Mouse (Mus musculus) G1E (cell line): ENCODE data around the gene Lrrc49. TPM values are rescaled to one million over a fixed set of nuclear protein-coding genes. Genes with fewer than 3 reads are reported as not detected.

Source experiments
- ATAC-seq: 2 replicates; pipeline ENCODE4 v1.8.0; 2016; ENCODE audit warnings: mild to moderate bottlenecking; ENCODE audit not compliant: insufficient number of reproducible peaks, poor library complexity, low FRiP score, severe bottlenecking; ENCODE audit errors: extremely low read depth
- DNase-seq: peaks from one replicate; pipeline ENCODE4 v3.0.0; 2012; ENCODE audit warnings: low spot score
- H3K27me3 ChIP-seq: 2 replicates; pipeline ENCODE4 v1.6.1; 2012; ENCODE audit warnings: mild to moderate bottlenecking, low read length, inconsistent platforms; ENCODE audit not compliant: insufficient read depth
- H3K36me3 ChIP-seq: replicated peaks from 2 replicates; pipeline ENCODE3; 2012; ENCODE audit warnings: mild to moderate bottlenecking, inconsistent platforms
- H3K4me1 ChIP-seq: 2 replicates; pipeline ENCODE4 v1.6.1; 2012; ENCODE audit warnings: low read depth, low read length, inconsistent platforms, mixed read lengths; ENCODE audit not compliant: insufficient read depth
- H3K4me3 ChIP-seq: 2 replicates; pipeline ENCODE4 v1.5.1; 2012; ENCODE audit warnings: low read depth, mild to moderate bottlenecking, inconsistent platforms, low read length, moderate library complexity, mixed read lengths
- H3K9me3 ChIP-seq: replicated peaks from 2 replicates; pipeline ENCODE4 v1.6.1; 2012; ENCODE audit warnings: inconsistent platforms
- CTCF ChIP-seq: IDR thresholded peaks from 2 replicates; pipeline ENCODE4 v1.5.1; 2012; ENCODE audit warnings: low read depth, low read length, inconsistent platforms, mixed read lengths
- GATA1 ChIP-seq: IDR thresholded peaks from 2 replicates; pipeline ENCODE4 v1.6.1; 2012; ENCODE audit warnings: borderline replicate concordance, low read length, inconsistent platforms, mixed read lengths
- GATA2 ChIP-seq: IDR thresholded peaks from 2 replicates; pipeline ENCODE4 v1.6.1; 2012; ENCODE audit warnings: low read depth, low read length, inconsistent platforms, borderline replicate concordance
- POLR2AphosphoS5 ChIP-seq: IDR thresholded peaks from 2 replicates; pipeline ENCODE4 v1.6.1; 2012; ENCODE audit warnings: low read depth, low read length, inconsistent platforms; ENCODE audit not compliant: insufficient replicate concordance
- TAL1 ChIP-seq: conservative IDR thresholded peaks from 2 replicates; pipeline ENCODE4 v1.6.1; 2012; ENCODE audit warnings: low read depth, low read length, inconsistent platforms, mixed read lengths
- polyA plus RNA-seq: library from polyadenylated mRNA; stranded (reverse); fragments of >175 nt; gene quantifications from 2 replicates; pipeline ENCODE4 v1.2.3, GENCODE M21; 2012
- total RNA-seq, 2 experiments: library from RNA; stranded (forward) in 1 of 2; stranded (reverse) in 1 of 2; fragments of 200-1000 nt in 1 of 2; fragments of >200 nt in 1 of 2; fragmentation: Nextera tagmentation in 1 of 2; gene quantifications; 2 replicates each; pipeline ENCODE4 v1.2.3; 2014 to 2017

Lrrc49 gene
- total and polyA plus RNA-seq, 3 experiments = 0.11 to 2.5 (median 1.1) TPM

DNA sequence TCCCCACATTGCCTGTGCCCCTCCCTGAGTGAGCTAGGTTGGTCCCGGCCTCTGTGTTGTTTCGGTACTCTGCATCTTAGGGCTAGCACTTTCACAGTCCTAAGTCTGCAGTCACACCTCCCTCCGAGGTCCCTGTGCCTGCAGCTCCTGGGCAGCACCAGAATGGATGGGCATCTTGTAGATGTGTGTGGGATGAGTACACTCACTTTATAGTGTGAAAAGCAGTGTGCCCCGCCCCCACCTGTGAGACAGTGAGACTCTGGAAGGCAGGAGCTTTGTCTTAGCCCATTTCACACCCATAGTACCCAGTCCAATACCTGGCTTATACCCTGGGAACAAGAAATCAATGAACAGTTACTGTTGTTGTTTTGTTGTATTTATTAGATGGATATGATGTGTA is 27.3 kb upstream of the Lrrc49 start:
- Histone ChIP-seq H3K4me3 (no peak overlapping the region), H3K36me3 (no peaks in the 10 kb centered on the region), H3K9me3 (no peaks in the 10 kb centered on the region), H3K4me1 (no peaks in the 10 kb centered on the region), H3K27me3 (no peaks in the 10 kb centered on the region; the same call in 1 of the 2 replicates)
- TF ChIP-seq GATA1 (no peak), TAL1 (no peak), CTCF (no peak), GATA2 (no peak), POLR2AphosphoS5 (no peak)
- no peak for ATAC-seq
- no peak for DNase-seq

DNA sequence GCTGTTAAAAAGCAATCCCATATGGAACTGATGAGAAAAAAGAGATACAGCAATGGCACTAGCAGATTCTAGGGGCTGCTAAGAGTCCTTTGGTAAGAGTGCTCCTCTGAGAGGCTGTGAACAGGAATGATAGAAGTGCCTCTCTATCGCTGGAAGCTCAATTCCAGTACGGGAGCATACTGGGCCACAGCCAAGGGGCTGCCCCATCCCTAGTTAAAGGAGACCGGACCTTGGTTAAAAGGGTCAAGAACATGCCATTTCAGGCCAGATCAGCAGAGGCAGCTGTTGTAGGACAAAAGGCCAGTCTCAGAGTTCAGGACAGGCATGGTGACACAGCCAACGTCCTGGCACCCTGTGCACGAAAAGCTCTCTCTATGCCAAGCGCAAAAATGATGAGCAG is 26.2 kb upstream of the Lrrc49 start:
- TF ChIP-seq POLR2AphosphoS5 (no peak), TAL1 (no peak), GATA1 (no peak), CTCF (no peak), GATA2 (no peak)
- Histone ChIP-seq H3K9me3 (no peaks in the 10 kb centered on the region), H3K4me1 (no peaks in the 10 kb centered on the region), H3K36me3 (no peaks in the 10 kb centered on the region), H3K27me3 (no peaks in the 10 kb centered on the region; the same call in 1 of the 2 replicates), H3K4me3 (no peak overlapping the region)
- ATAC-seq (no peak), DNase-seq (no peak)

DNA sequence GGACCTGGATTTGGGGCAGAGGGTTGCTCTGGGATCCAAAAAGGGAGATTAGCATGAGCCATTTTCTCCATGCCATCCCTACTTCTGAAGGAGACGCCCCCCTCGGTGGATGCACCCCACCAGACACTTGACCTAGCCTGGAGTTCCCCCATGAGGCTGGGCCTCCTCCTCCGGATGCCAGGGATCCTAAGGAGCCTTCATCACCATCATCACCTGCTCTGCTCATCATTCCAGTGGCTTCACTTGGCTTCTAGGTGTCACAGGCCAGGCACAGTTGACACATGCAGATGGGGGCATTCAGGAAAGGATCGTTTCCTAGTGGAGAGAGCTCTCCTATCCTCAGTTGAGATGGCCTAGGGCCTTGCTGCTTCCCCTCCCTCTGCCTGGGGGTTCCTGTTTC is 25.7 kb upstream of the Lrrc49 start:
- no peaks in the 10 kb centered on the region for H3K36me3 ChIP-seq
- no peaks in the 10 kb centered on the region; the same call in 1 of the 2 replicates for H3K27me3 ChIP-seq
- H3K9me3 ChIP-seq = no peaks in the 10 kb centered on the region
- no peak for ATAC-seq
- H3K4me3 ChIP-seq = no peak overlapping the region
- no peaks in the 10 kb centered on the region for H3K4me1 ChIP-seq
- no peak for DNase-seq
- TF ChIP-seq GATA1 (no peak), TAL1 (no peak), CTCF (no peak), GATA2 (no peak), POLR2AphosphoS5 (no peak)

DNA sequence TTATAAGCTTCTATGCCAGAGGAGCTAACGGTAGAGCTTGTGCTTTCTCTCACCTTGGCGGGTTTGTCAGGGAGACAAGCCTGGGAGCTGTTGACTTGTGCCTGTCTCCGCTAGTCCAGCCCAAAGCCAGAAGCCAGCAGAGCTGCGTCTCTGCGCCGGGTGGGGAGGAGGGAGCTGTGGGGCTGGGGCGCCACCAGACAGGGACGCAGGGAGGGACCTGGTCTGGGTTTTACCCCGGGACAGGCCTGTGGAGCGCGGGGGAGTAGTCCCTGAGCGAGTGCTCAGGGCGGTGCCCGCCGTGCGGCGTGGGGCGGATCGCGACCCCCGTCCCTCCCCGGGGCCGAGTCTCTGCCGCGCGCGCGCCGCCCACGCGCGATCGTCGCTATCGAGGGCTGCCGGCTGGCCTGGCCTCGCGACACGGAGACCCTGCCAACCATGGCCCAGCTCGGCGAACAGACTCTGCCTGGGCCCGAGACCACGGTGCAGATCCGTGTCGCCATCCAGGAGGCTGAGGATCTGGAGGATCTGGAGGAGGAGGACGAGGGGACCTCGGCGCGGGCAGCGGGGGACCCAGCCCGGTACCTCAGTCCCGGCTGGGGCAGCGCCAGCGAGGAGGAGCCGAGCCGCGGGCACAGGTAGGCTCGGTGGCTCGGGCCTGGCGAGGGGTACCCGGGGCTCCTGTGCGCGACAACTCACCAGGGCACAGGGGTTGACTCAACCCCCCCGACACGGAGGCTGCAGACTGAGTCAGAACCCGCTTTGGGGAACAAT is 25.0 kb upstream of the Lrrc49 start, which contains the start of gene Larp6:
Gene Larp6 (plus strand): TSS at position 219 of the 771 bp plus-strand sequence.
- no peaks in the 10 kb centered on the region for H3K4me1 ChIP-seq
- H3K36me3 ChIP-seq = no peaks in the 10 kb centered on the region
- H3K9me3 ChIP-seq = no peaks in the 10 kb centered on the region
- H3K27me3 ChIP-seq = no peaks in the 10 kb centered on the region; the same call in 1 of the 2 replicates
- ATAC-seq = no peak
- TF ChIP-seq GATA2 = no peak
- no peak for TF ChIP-seq GATA1
- no peak for TF ChIP-seq POLR2AphosphoS5
- no peak for TF ChIP-seq CTCF
- TF ChIP-seq TAL1 = no peak
- DNase-seq = no peak
- no peak within 1 kb of the TSS for H3K4me3 ChIP-seq

DNA sequence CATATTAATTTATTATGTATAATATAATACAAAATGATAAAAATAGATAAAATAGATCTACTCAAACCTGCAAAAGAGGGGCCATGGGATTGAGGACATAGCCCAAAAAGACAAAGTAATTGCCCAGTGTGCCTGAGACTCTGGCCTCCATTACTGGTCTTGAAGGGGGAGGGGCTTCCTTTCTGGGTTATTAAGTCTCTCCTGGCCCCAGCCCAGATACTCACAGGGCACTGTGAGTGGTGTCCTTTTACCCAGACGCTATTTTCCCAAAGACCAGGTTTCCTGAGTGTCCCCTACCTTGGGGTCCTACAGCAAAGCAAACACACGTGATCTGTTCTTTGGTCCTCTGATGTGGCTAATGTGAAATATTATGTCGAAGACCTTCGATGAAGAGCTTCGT is 24.1 kb upstream of the Lrrc49 start:
- no peaks in the 10 kb centered on the region for H3K9me3 ChIP-seq
- TF ChIP-seq GATA2 (no peak), GATA1 (no peak), TAL1 (no peak), CTCF (no peak), POLR2AphosphoS5 (no peak)
- DNase-seq (no peak), ATAC-seq (no peak)
- H3K27me3 ChIP-seq = no peaks in the 10 kb centered on the region
- H3K4me3 ChIP-seq = no peak overlapping the region
- H3K36me3 ChIP-seq = no peaks in the 10 kb centered on the region
- no peaks in the 10 kb centered on the region for H3K4me1 ChIP-seq

DNA sequence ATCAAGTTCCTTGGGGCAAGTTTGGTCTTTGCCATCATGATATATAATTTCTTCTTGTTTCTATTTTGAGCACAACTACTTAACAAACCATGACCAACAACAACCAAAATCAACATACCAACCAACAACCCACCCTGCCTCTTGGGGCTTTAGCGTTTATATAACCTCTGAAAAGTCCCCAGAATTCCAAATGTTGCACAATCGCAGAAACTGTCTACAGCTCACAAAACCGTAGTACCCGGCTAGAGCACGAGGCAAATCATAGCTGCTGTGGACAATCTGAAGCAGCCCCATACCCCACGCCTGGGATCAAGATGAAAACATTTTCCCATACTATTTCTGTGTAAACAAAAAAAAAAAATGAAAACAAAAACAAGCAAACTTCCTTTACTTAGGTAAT is 21.8 kb upstream of the Lrrc49 start:
- DNase-seq = no peak
- no peaks in the 10 kb centered on the region for H3K36me3 ChIP-seq
- no peak for TF ChIP-seq GATA2
- no peak for TF ChIP-seq POLR2AphosphoS5
- no peak for TF ChIP-seq CTCF
- TF ChIP-seq TAL1 = no peak
- TF ChIP-seq GATA1 = no peak
- no peaks in the 10 kb centered on the region for H3K4me1 ChIP-seq
- ATAC-seq = no peak
- H3K9me3 ChIP-seq = no peaks in the 10 kb centered on the region
- H3K27me3 ChIP-seq = no peaks in the 10 kb centered on the region
- H3K4me3 ChIP-seq = no peak overlapping the region
